Mouse (Mus musculus) small intestine, adult 2 months (tissue): ENCODE results near the gene Tnn.

Experiments used
- CTCF ChIP-seq: fragments of 200-500 bp; IDR thresholded peaks from 2 replicates; pipeline ENCODE4 v1.5.1; 2012; ENCODE audit warnings: low read depth, mild to moderate bottlenecking, control low read depth, inconsistent platforms, low read length, moderate library complexity, mixed read lengths; ENCODE audit not compliant: insufficient replicate concordance, insufficient read length; ENCODE audit errors: extremely low read depth
- POLR2A ChIP-seq: fragments of 200-500 bp; IDR thresholded peaks from 2 replicates; pipeline ENCODE4 v1.6.1; 2012; ENCODE audit warnings: low read depth, mild to moderate bottlenecking, control low read depth, inconsistent platforms, low read length, moderate library complexity

GRCm38 (mm10) chr1:160184506-160184905 lies 31.1 kb upstream of the Tnn start:
- peak; percentile 30; the same call in 1 of the 2 replicates for TF ChIP-seq CTCF
- no peak for TF ChIP-seq POLR2A
